Mouse (Mus musculus) cerebellum, postnatal 4 days (tissue): ENCODE results near the gene Phospho1.
"Not testable (repeated sequence)": the region's sequence is repeated elsewhere in the genome, so short reads cannot be mapped to it uniquely, and the experiment has no call there.

Experiments
- DNase-seq, 2 experiments: peaks; one replicate each; pipeline ENCODE4 v3.0.0; 2022; ENCODE audit warnings: low spot score in 2 of 2, mixed read lengths in 1 of 2

Gene Phospho1

GRCm38 (mm10) chr11:95860071-95860490 lies 35.8 kb downstream of the Phospho1 start:
- no peak for DNase-seq

DNA sequence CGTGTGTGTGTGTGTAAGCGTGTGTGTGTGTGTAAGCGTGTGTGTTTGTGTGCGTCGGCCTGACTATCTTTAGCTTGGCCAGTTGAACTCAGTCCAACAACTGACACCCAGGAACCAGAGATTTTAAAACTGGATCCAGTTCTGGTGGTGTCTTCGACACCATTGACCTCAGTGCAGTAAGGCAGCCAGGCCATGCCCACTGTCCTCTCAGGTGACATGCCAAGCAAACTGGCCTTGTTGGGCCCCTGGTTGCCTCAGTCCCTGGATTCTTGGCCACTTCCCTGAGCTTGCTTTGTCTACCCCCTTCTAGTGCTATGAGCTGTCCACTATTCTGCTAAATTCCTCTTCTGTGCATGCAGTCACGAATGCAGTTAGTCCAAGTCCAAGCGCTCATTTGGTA lies 37.1 kb downstream of the Phospho1 start:
- no peak for DNase-seq

DNA sequence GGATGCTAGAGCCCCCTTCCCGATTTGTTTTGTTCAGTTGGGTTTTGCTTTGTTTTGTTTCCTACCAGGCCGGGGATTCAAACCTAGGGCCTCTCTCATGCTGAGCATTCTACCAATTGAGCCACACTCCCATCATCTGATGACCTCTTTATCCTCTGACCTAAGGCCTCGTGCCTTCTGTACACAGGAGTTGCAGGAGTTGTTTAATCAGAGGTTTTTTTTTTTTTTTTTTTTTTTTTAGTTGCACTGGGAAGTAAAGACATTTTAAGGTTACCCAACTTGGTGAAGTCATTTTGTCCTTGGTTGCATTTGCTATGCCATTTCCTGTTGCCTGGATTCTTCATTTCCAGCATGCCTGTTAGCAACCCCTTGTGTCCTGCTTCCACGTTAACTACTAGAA lies 45.1 kb downstream of the Phospho1 start:
- DNase-seq, result no peak

- no peak for DNase-seq
These were observed 45.7 kb downstream of the Phospho1 start for GRCm38 (mm10) chr11:95869918-95870470.

GRCm38 (mm10) chr11:95875804-95876203 lies 51.5 kb downstream of the Phospho1 start:
- DNase-seq, result peak in 1 of 2 experiments; percentile 11

DNA sequence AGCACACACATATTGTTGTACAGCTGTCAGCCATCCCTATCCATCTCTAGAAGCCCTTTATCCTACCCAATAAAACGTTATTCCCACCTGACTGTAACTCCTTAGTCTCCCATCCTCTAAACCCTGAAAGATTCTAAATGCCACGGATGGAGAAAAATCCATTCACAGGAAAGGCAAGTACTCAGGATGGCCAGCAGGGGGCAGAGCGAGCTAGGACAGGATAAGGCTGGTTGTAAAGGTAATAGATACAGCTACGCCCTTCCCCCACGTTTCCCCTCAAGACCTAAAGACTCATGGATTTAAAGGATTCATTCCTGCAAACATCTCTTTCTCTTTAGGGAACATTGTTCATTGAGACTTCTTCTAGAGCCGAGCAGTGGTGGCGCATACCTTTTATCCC lies 52.0 kb downstream of the Phospho1 start:
- DNase-seq, result peak; percentile 54 to 70

GRCm38 (mm10) chr11:95879861-95880260 lies 55.6 kb downstream of the Phospho1 start:
- DNase-seq, result not testable (repeated sequence)
